Mouse (Mus musculus): ENCODE results near the gene Tdrd9.

Gene Tdrd9

DNA sequence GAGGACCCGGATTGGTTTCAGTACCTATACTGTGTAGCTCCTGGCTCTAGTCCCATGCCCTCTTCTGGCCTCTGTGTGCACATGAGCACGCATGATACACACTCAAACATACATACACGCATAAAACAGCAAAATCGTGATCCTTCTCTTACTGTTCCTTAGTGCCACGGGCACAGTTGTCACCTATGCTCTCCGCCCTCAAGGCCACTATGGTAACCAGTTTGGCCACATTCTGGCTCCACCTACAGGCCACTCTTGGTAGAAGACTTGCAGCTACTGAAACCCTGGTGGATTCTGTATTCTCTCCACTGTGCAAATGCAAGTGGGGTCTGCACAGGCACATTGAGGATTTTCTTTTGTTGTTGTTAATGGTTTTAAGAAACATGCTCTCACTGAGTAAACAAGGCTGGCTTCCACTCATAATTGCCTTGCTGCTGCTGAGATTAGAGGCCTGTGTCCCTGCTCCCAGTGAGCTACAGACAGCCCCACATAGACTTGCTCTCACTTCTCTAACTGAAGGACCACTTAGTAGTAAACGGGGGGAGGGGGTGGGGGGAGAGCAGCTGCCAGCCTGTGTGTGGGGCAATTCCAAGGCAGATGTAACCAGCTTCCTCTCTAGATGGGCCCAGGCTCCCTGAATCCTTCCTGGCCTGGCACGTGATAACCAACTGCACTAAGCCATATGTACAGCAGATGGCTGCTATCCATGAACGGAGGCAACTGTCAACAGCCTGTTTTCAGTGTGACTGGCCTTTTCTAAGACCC is 13.1 kb upstream of the Tdrd9 start:
- in situ Hi-C loops (cut with MboI, MseI) = no loop called here

GRCm38 (mm10) chr12:111963339-111963738 is 8.0 kb upstream of the Tdrd9 start:
- in situ Hi-C loops (cut with MboI, MseI) = no loop called here

DNA sequence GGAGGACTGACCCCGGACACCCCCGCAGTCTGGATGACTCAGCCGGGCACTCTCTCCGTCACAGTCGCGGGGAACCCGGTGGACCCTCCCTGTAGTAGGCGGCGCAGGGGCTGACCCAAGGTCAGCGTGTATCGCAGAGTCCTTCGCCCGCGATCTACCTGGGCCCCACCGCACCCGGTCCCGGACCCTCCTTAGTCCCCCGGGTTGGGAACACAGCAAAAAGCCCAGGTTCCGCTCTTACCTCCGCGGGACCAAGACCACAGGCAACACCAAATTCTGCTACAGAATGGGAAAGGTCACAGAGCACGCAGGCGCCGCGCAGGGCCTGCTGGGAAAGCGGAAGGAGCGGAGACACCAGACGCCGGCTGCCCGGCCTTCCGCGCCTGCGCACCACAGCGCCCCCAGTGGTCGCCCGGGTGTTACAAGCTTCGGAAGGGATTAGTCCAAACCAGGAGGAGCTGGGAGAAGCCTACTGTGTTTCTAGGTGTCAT is 4.6 kb upstream of the Tdrd9 start, which contains the start of gene Atp5mpl:
TSS of gene Atp5mpl (minus strand) at position 295 of the 491 bp plus-strand sequence.
- in situ Hi-C loops (cut with MboI, MseI) = no loop called here

DNA sequence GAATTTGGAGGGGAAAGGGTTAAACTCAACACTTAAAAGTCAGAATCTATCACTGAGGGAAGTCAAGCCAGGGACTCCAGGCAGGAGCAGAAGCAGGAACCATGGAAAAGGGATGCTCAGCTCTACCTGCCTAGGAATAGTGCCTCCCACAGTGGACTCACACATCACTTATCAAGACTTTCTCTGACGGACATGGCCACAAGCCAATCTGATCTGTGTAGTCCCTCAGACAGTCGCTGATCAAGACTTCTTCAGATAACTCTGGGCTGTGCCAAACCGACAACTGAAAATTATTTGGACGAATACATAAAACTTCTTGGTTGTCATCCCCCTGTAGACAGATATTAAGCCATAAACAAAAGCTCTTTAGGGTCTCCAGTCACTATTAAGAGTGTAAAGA is 1.3 kb upstream of the Tdrd9 start:
- in situ Hi-C loops (cut with MboI, MseI) = no loop called here

GRCm38 (mm10) chr12:111972504-111972903 is 1.1 kb downstream of the Tdrd9 start:
- in situ Hi-C loops (cut with MboI, MseI) = no loop called here

DNA sequence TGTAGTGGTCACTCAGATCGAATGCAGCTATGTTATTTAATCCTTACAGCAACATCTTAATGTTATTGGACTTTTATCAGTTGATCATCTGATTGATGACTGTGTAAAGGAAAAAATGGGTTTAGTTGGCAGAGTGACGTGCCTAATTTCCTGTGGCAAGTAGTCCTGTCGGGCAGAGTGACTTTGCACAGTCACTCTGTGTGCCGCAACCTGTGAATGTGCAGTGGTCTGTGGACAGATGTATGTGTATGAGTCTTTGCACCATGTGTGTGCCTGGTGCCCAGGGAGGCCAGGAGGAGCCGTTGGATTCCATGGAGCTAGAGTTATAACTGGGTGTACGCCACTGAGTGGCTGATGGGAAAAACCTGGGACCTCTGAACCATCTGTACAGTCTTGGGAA is 3.2 kb downstream of the Tdrd9 start:
- in situ Hi-C loops (cut with MboI, MseI) = no loop called here

DNA sequence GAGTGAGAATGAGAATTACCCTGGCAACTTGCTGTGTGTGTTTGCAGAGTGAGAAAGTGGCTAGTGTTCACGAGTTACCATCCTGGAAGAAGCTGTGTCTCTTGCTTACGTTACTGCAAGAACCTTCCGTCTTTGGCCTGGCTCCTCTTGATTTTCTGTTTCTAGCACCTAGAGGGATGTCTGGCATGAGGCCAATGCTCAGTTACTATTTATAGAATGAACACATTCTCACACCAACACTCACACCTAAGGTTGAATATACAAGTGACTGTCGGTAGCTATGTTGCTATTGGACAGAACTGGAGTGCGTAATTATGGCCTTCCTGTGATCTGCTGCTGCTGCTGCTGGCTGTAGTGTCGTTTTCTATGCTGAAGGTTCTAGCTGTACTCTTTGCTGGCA is 5.8 kb downstream of the Tdrd9 start:
- in situ Hi-C loops (cut with MboI, MseI) = no loop called here

DNA sequence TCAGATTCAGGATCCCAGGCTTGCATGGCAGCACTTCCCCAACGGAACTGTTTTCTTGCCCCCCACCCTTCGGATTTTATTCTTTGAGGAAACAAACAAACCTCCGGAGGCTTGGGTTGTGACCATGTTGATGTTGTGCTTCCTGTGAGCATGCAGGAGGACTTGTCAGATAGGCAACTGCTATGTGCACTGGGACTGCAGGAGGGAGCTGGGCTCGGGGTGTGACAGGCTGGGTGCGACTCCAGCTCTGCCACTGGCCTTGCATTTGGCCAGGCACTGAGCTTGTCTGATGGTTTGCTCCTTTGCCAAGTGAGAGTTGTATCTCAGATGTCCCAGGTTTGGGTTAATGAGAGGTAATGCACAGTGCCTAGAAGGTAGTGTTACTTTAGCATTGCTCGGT is 6.9 kb downstream of the Tdrd9 start:
- in situ Hi-C loops (cut with MboI, MseI) = no loop called here

GRCm38 (mm10) chr12:111980887-111981367 is 9.6 kb downstream of the Tdrd9 start, which contains the start of gene Rd3l:
Gene Rd3l (minus strand): TSS chr12:111981317.
- in situ Hi-C loops (cut with MboI, MseI) = no loop called here

GRCm38 (mm10) chr12:111981831-111982230 is 10.5 kb downstream of the Tdrd9 start:
- in situ Hi-C loops (cut with MboI, MseI) = no loop called here

DNA sequence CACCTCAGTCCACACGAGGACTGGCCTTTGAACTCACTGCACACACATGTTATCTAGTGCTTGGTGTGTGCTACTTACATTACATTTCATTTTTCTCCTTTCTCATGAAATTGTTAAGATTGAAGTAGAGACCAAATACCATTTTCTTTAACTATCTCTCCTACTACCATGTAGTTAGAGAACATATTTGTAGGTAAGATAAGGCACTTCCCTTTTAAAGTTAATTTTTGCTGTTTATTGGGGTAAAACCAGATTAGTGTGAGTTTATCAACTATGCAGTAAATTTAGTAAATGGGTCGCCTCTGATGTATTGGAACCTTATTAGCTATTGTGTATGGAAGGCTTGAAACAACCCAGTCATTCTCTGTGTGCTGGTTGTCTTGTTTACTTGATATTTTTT is 11.8 kb downstream of the Tdrd9 start:
- in situ Hi-C loops (cut with MboI, MseI) = no loop called here

GRCm38 (mm10) chr12:111986756-111987155 is 15.4 kb downstream of the Tdrd9 start:
- in situ Hi-C loops (cut with MboI, MseI) = no loop called here

- in situ Hi-C loops (cut with MboI, MseI) = no loop called here
These were observed 21.3 kb downstream of the Tdrd9 start for GRCm38 (mm10) chr12:111992626-111993025.

- in situ Hi-C loops (cut with MboI, MseI) = loop anchor here (5.0 kb wide), 1 partner anchor 103 kb away; no protein-coding TSS in a partner anchor
These were observed 23.8 kb downstream of the Tdrd9 start for GRCm38 (mm10) chr12:111995161-111995560.

DNA sequence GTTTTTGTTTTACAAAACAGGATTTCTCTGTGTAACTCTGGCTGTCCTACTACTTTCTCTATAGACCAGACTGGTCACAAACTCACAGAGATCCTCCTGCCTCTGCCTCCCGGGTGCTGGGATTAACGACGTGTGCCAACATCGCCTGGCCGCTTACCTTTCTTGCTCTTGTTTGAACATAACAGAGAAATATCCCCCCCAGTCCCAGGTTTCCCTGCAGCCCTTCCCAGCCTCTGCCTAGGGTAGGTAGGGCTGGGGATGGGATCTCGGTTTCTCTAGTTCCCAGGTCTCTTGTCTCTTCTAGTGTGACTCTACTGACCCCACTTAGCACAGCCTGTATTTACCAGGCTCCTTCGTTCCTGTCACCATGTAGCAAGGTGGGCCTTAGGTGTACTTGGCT is 28.4 kb downstream of the Tdrd9 start:
- in situ Hi-C loops (cut with MboI, MseI) = loop anchor here (5.0 kb wide), 1 partner anchor 107 kb away; no protein-coding TSS in a partner anchor

- in situ Hi-C loops (cut with MboI, MseI) = no loop called here
These were observed 29.9 kb downstream of the Tdrd9 start for GRCm38 (mm10) chr12:112001223-112001622.

DNA sequence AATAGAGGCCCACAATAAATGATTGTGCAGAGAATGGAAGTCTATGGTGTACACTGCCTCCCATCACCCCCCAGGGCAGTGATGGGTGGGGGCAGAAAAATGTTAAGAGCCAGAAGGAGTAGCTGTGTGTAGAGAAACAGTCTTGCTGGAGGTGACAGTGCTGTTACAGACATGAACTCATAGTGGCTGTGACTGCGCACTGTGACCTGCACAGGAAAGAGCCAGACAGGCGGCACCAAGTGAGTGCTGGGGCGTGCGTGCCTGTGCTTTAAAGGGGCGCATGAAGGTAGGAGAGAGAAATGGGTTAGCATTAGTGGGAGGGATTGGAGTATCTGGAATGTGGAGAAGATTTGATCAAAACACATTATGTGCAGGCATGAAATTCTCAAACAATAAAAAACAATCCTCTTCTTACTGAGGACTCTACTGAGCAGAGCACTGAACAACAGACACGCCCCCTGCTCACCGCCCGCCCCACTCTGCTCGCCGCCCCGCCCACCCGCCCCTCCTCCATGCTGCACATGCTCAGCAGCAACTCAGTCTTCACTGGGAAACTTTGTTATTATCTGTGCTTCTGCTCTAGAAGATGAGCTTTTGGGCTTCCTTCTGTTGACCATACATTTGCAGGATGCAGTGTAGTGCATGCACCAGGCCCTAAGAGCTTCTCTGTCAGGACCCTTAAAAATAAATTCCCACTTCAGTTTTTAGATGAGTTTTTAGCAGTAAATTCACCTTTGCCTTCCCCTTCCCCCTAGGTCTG is 41.3 kb downstream of the Tdrd9 start:
- in situ Hi-C loops (cut with MboI, MseI) = no loop called here

- in situ Hi-C loops (cut with MboI, MseI) = no loop called here
These were observed 42.0 kb downstream of the Tdrd9 start for GRCm38 (mm10) chr12:112013271-112013801.

DNA sequence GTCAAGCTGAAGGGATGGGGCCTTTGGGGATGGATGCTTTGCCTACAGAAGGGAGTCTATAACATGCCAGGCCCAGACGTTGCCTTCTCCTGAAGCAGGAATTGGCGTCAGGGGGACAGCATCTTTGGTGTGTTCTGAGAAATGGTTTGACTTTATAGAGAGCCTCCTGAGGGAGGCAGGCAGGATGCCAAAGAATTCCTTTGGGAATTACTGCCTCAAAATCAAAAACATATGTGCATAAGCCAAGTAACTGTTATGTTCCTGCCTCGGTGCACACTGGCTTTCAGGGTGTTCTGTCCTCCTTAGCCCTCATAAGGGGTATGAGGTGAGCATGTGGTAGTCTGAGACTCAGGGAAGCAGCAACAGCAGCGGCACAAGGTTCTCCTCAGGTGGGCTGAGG is 45.0 kb downstream of the Tdrd9 start:
- in situ Hi-C loops (cut with MboI, MseI) = no loop called here

GRCm38 (mm10) chr12:112023306-112023705 is 51.9 kb downstream of the Tdrd9 start:
- in situ Hi-C loops (cut with MboI, MseI) = no loop called here

DNA sequence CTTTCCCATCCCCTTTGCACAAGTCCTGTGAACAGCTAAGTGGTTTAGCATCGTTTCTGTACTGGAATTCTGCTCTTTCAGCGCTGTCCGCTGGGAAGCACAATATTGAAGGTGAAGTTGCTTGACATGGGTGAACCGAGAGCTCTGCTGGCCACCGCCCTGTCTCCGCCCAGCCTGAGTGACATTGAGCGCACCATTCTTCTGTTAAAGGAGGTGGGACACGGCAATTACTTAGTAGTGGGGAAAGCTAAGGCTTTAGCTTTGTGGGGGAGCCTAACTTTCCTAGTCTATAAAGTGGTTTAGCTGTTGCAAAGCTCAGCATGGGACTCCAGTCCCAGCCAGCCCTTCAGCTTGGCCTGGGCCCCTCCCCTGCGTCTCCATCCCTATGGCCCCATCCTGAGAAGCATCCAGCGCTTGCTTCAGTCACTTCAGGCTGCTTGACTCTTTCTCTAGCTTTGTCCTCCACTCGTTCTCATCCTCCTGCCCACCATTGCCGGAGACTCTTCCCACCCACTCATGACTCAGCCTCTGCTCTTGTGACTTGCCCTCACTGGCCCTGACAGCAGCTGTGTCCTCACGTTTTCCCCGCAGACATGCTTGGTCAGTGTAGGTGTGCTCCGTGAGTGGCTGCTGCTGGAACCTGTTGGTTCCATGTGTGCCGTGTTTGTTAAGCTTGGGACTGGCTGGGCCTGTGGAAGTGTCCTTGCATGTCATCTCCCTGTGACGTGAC is 53.4 kb downstream of the Tdrd9 start:
- in situ Hi-C loops (cut with MboI, MseI) = loop anchor here (5.0 kb wide), 1 partner anchor 63 kb away; no protein-coding TSS in a partner anchor
